Mouse (Mus musculus): ENCODE measurements at regions not wholly inside any gene's neighbourhood (a gene's known extent, or its start where the extent isn't known, plus 50 kb on each side); places are given as distances from the start of the nearest gene placed in this dataset.
A peak's percentile ranks its signal among the peaks of the same experiment; 100 is the strongest.

- no peak for ATAC-seq
Measured at GRCm38 (mm10) chr9:116365016-116365685, 190.0 kb upstream of the Tgfbr2 start.

DNA sequence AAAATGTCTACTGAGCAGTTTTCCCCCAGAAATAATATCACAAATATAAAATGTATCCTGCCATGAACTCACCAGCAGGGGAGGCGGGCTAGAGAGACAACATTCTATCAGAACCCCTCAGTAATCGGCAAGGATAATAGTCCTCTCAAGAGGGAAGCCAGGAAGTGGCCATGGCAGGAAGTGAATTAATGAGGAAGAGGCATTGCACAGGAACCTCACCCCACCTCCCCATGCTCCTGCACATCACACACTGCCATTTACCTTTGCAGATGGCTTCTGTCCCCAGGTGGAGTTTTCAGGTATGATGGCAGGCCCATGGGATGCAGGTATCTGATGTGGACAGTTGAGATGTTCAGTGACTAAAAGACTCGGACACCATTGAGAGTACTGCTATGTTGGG is 185.9 kb upstream of the Tgfbr2 start:
- ATAC-seq, result no peak

DNA sequence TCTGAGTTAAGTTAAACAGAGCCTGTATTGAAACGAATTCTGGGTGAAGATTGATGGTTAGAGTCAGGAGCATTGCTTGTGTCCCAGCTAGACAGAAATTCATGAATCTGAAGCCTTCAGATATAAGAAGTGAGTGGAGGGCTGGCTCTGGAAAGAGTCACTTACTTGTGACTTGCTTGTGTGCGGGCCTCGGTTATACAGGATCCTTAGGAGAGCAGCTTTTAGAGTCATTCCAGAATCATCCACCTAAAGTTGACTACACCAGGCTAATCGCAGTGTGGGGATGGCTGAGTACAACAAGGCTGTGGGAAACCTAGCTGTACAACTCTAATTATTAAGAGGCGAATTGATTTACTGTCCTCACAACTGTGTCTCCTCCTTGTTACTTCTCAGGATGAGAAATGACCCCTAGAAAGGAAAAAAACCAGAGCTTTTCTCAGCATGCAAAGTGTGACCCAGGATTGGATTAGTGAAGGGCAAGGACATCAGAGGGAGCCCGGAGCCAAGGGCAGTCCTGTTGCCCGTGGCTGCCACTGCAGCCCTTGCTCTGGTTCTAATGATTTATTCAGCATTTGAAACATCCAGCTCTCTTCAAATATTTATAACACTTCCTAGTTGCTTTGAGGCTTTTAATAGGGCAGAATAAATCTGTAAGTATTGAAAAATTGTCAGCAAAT is 179.0 kb upstream of the Tgfbr2 start:
- no peak for ATAC-seq

DNA sequence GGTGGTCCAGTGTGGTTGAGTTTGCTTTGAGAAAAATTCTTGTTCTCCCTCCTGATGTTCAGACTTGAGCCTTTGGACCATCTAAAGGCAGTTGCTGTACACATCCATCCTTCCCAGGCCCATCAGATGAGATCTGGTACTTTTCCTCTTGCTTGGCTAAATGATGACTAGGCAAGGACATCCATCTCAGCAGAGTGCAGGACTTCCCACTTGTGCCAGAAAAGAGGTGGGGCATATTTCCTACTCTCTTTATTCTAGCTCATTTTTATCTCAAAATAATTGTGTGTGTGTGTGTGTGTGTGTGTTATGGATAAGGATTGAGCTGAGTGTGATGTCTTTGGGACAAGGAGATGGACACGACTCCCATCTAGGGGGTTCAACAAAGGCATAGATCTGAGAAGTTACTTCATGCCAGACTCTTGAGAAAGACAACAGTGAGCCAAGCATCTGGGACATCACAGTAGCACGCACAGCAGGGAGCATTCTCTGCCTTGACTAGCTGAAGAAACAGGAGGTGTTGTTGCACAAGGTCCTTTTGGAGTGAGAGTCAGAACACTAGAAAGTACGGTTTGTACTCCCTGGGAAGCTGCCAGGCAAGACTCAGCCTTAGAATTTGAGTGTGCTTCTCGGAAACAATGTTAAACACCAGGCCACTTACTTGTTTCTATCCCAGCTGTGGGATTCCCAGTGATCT is 177.8 kb upstream of the Tgfbr2 start:
- no peak for ATAC-seq

GRCm38 (mm10) chr9:116350804-116351547 is 175.8 kb upstream of the Tgfbr2 start:
- ATAC-seq, result no peak

- ATAC-seq, result no peak
Measured at GRCm38 (mm10) chr9:116347021-116347420, 171.9 kb upstream of the Tgfbr2 start.

GRCm38 (mm10) chr9:116346495-116346894 is 171.3 kb upstream of the Tgfbr2 start:
- no peak for ATAC-seq

DNA sequence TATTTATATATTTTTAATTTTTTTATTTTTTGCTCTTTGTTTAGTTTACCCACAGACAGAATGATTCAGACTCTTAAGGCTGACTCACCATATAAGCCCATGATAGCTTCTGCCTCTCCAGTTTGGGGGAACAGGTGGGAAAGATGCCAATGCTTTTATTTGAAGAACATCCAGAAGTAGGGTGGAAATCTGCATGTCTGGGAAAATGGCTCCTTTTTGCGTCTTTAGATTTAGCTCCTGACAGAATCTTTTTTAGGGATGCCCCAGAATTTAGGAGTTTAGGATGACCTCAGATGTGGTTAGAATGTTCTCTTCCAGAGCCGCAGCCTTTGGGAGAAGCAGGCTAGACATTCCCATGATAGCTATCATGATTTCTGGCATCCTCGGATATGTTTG is 167.9 kb upstream of the Tgfbr2 start:
- no peak for ATAC-seq

DNA sequence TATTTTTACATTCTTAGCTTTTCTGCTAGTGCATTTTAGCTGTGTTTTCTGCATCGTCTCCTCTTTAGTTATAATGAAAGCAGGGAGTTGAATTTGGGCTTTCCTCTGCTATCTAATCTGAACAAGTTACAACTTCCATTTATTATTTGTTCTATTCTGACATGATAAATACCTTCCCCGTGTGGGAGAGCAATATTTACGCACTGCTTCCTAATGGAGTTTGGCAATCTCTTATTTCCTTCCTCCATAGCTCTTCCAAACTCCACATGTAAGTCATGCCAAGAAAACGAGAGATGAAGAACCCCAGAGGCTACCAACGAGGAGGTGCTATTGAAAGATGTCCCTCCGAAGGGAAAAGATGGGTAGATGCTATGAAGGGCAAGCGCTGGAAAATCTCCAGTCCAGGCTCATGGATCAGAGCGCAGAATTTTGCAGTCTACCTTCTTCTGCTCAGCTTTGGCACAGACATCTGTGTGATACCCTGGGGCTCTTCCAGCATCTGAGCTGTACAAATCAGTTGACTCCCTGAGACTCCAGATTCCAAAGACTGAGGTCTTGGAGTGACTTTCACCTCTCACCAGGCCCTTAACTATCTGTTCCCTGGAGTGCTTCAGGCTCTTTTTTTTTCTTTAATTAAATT is 167.4 kb upstream of the Tgfbr2 start:
- no peak for ATAC-seq

DNA sequence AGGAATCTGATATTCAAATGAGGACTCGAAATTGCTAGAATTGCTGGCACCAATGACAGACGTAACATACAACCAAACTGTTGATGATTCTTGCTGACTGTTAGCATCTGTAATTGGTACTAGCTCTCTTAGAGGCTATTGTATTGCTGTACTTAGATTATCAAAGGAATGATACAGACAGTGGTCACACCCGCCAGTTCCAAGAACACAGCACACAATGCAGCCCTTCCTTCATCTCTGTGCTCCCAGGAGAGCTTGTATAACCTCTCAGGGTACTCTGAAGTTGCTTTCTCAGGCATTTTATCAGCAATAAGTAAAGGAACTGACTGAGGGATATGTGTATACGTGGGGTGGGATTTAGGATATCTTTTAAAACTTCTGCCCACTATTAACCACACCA is 166.8 kb upstream of the Tgfbr2 start:
- ATAC-seq, result no peak

DNA sequence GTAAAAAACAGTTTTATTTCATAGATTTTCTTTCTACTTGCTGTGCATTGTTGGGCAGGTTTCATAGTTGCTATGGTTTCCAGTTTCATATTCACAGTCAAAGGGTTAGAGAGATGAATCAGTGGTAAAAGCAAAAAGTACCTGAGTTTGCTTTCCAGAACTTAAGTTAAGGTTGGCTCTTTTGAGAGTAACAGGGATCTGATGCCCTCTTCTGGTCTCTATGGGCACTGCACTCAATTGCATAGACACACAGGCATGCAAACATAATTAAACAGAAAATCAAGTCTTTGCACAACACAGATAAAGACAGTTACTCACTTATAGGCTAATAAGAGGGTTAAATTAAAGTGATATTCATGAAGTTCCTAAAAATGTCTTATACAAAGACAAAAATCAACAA is 165.8 kb upstream of the Tgfbr2 start:
- no peak for ATAC-seq

DNA sequence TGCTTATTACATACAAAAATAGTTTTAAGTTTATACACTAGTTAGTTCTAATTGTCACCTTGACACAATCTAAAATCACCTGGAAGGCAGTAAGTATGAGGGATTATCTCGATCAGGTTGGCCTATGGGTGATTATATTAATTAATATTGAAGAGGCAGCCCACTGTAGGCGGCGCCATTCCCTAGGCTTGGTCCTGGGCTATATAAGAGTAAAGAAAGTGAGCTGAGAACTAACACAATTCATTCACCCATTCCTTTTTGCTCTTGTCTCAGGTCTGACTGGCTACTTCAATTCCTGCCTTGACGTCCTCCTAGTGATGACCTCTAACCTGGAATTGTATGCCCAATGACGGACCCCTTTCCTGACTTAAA is 163.6 kb upstream of the Tgfbr2 start:
- ATAC-seq, result no peak

- ATAC-seq, result peak; percentile 90
Measured at GRCm38 (mm10) chr9:116338093-116338728, 163.1 kb upstream of the Tgfbr2 start.

DNA sequence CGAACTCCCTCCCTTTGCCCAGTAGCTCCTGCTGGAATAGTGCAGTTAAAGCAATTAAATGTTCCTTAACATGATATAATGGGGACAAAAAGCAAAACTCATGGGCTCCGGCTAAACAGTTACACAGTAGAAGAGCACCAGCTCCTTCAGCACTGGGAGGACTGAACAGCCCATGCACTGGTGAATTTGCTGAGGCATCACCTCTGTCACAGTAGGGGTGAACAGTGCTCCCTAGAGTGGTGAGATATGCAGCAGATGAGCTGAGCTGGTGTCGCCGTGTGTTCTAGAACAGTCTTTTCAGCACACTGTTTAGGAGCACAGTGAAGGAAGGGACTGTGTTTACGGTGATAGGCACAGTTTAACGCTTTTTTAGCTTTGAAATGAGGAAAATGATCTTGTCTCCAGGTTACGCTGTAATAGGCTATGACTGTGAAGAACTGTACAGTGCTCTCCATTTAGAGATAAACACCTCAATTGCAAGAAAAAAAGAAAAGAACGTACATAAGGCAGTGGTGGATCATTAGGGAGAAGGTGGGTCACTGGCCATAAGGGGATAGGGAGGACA is 162.4 kb upstream of the Tgfbr2 start:
- ATAC-seq, result no peak

- no peak for ATAC-seq
Measured at GRCm38 (mm10) chr9:116335561-116336478, 160.7 kb upstream of the Tgfbr2 start.

DNA sequence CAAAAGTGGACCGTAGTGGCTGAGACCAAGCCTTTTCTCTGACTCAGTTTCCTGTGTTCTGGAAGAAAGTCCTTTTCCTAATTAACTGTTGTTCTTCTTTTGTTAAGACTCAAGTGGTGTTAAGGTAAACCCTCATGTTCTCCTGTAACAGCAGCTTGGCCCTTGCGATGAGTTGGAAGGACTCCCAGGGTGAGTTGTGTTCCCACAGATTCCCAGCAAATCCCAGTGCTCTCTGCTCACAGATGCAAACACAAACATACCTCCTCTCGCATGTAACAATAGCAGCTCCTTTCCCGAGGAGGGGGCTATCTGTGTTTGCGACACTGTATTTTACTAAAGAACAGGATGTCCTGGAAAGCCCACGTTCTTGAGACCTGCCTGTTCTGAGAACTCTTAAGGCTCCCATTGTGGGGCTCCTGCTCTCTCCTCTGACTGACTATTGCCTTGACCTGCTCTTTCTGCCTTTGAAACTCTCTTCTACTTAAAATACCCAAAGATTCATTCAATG is 158.8 kb upstream of the Tgfbr2 start:
- ATAC-seq, result no peak

- ATAC-seq, result no peak
Measured at GRCm38 (mm10) chr9:116332485-116333118, 157.4 kb upstream of the Tgfbr2 start.

GRCm38 (mm10) chr9:116331406-116331805 is 156.2 kb upstream of the Tgfbr2 start:
- ATAC-seq, result no peak

DNA sequence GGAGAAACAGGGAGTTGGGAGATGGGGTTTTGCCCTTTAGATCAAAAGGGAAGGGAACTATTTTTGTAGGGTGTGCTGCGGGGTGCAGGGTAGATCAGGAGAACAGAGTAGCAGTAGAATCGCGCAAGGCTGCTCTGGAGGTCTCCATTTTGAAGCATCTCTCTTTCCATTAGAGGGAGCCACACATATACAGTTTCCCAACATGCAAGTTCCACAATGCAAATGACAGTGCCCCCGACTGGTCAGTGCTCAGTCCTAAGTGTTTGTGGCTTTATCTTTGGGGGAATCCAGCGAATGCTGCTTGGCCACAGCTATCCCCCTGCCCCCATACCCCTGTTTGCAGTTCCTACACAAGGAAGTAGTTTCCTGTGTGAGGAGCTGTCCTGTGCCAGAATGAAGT is 155.6 kb upstream of the Tgfbr2 start:
- no peak for ATAC-seq

DNA sequence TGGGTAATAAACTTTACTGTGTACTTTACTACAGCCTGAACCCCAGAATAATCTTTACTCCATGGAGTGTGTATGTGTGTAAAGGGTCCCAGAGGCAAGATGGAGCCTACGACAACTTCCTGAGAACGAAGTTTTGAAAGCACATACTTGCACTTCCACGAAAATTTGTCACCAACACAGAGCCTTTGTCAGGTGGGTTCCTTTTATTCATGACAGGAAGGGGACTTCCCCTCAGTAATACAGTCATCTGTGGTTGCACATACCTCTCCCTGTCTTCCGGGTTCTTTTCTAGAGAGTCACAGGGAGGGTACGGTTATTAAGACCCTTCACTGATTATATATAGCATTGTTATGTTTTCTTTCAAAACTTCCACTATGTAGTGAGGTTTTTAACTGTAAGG is 154.0 kb upstream of the Tgfbr2 start:
- ATAC-seq, result peak; percentile 99

Measured in CD4-positive, CD25-positive, alpha-beta regulatory T cell, adult 4 months (primary cell).